Mouse (Mus musculus) gastrocnemius, adult 8-10 months (tissue): Measurements from ENCODE around the gene Sf3b4. TPM values are rescaled to one million over a fixed set of nuclear protein-coding genes. Genes with fewer than 3 reads are reported as not detected.
"Not testable (repeated sequence)": the region's sequence is repeated elsewhere in the genome, so short reads cannot be mapped to it uniquely, and the experiment has no call there.

Experiments used
- DNase-seq, 2 experiments: peaks; one replicate each; pipeline ENCODE4 v3.0.0; 2022; ENCODE audit warnings: low spot score in 2 of 2
- microRNA-seq: library from miRNA; unstranded; fragments of <30 nt; microRNA quantifications from one replicate; pipeline ENCODE4 v1.2.0, GENCODE M21; 2022
- total RNA-seq, 4 experiments: library from RNA; stranded (reverse); gene quantifications; 2 replicates each; pipeline ENCODE4 v1.2.4; 2022

Sf3b4 gene
- total RNA-seq, 4 experiments from 2014 or later: 9.9 to 12.9 (median 11.6) TPM

DNA sequence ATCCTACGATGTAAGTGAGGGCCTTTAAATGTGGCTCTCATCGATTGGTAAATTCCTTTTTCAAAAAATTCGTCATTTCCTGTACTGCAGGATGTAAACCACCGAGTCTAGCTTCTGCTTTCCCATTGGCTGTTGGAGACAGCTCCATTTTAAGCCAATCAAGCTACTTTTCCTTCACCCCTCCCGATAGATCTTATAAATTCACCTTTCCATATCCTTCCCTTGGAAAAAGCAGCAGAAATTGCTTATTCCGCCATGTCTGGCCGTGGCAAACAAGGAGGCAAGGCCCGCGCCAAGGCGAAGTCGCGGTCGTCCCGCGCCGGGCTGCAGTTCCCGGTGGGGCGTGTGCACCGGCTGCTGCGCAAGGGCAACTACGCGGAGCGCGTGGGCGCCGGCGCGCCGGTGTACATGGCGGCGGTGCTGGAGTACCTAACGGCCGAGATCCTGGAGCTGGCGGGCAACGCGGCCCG is 47.6 kb downstream of the Sf3b4 start, which contains the start of the genes Bola1 and Hist2h2ab:
TSS of gene Bola1 (minus strand) at position 49 of the 470 bp plus-strand sequence.
TSS of gene Hist2h2ab (plus strand) at position 205 of the 470 bp plus-strand sequence.
- peak; percentile 41 to 64 for DNase-seq

DNA sequence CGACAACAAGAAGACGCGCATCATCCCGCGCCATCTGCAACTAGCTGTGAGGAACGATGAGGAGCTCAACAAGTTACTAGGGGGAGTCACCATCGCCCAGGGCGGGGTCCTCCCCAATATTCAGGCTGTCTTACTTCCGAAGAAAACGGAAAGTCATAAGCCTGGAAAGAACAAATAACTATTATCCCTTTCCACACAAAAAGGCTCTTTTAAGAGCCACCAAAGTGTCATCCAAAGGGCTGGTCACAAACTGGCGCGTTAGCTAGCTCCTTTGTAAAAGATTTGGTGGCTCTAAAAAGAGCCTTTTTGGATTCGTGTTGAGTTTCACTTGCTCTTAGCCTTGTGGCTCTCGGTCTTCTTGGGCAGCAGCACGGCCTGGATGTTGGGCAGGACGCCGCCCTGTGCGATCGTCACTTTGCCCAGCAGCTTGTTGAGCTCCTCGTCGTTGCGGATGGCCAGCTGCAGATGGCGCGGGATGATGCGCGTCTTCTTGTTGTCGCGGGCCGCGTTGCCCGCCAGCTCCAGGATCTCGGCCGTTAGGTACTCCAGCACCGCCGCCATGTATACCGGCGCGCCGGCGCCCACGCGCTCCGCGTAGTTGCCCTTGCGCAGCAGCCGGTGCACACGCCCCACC is 48.1 kb downstream of the Sf3b4 start:
- not testable (repeated sequence) for DNase-seq

DNA sequence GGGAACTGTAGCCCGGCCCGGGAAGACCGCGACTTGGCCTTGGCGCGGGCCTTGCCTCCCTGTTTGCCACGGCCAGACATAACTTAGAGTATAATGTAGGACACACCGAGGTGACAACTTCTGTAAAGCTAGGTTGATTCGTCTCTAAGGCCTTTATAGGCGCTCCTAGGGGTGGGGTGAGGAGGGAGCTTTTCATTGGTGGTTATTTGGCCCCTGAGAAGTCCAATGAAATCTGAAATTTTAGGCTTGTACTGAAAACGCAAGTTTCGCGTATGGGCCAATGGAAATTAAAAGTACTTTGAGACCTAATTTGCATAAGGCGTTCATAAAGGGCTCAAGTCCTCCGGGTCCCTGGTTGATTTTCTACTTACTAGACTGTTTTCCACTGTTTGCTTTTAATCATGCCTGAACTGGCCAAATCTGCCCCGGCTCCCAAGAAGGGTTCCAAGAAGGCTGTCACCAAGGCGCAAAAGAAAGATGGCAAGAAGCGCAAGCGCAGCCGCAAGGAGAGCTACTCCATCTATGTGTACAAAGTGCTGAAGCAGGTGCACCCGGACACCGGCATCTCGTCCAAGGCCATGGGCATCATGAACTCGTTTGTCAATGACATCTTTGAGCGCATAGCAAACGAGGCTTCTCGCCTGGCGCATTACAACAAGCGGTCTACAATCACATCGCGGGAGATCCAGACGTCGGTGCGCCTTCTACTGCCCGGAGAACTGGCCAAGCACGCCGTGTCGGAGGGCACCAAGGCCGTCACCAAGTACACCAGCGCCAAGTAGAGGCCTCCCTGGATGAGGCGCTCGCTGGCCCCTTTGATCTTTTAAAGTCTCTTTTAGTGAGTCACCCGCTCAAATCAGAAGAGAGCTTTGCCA is 48.9 kb downstream of the Sf3b4 start, which contains the start of the genes Hist2h2ac and Hist2h2be:
TSS of gene Hist2h2ac (minus strand) at position 116 of the 875 bp plus-strand sequence.
TSS of gene Hist2h2be (plus strand) at position 355 of the 875 bp plus-strand sequence.
- peak; percentile 72 to 75 for DNase-seq

DNA sequence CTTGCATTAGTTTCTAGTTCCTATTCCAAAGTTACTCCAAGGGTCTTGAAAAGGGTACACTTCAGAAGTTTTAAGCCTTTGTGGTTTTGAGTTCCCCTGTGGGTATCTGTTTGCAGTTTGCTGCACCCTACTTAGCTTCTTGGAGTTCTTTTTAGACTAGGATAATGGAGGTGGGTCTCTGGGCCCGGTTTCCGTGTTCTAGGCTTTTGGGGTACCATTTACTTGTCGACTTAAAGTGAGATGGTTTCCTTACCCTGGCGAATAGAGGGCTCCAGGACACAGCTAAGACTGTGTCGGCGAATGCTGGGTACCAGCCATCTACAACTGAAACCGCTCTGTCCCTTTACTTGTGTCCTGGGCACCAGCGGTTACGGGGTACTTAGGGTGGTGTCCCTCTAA is 49.5 kb downstream of the Sf3b4 start:
- no peak for DNase-seq

DNA sequence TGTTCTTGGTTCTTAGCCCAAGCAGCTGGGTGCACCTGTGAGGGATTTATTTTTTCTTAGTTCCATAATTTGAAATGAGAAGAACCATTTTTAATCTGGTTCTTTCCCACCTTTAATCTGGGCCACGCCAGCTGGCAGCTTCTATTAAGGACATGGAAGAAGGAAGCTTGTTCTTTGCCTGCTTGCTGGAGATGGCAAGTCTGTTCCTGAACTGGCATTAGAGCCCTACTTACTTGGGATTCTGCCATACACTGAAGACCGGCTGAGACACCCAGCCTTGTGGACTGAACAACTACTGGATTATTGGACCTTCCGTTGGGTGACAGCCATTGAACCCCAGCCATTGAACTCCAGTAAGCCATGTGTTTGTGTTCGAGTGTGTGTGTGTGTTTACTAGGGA is 50.6 kb downstream of the Sf3b4 start:
- DNase-seq: no peak

DNA sequence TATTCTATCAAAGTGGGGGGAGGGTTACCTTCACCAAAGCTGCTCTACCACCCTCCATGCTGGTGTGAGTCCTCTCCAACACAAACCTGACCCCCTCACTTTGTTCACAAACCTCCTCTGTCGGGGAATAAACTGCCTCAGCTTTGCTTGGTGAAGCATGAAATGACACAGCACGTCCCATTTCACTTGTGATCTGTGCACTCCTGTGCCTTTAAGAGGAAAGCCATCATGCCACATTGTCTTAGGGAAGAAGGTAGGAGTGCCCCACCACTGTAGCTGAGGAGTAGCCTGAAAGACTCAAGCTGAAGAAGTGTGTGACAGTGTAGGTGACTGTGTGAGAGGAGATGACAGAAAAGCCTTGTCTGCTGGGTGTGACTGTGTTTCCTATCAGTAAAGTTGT is 53.3 kb downstream of the Sf3b4 start:
- DNase-seq: no peak

Small RNA genes lying within 50 kb of the gene (microRNA-seq; reads per million reads assigned to microRNA genes)
- not detected for gene Gm44492

Other genes with a start within 250 kb of the Sf3b4 start
- gene Anp32e, start 243.1 kb upstream of the Sf3b4 start, total RNA-seq: 100 to 1,000 TPM in 1 of 4 experiments, 10 to 100 TPM in 3; 76.8 to 106 (median 90.5) TPM
- gene Plekho1, start 176.3 kb upstream of the Sf3b4 start, total RNA-seq: 10 to 100 TPM; 11.3 to 16.5 (median 12.9) TPM
- 10 to 100 TPM; 11.3 to 16.8 (median 16.2) TPM for gene Vps45, start 113.9 kb upstream of the Sf3b4 start, total RNA-seq
- 10 to 100 TPM; 61.8 to 77.4 (median 75.8) TPM for gene Otud7b, start 67.8 kb upstream of the Sf3b4 start, total RNA-seq
- gene Mtmr11, start 10.3 kb upstream of the Sf3b4 start, total RNA-seq: 1 to 10 TPM in 3 of 4 experiments, under 1 TPM in 1; 0.68 to 2.1 (median 1.3) TPM
- under 1 TPM; 0.16 to 0.34 (median 0.23) TPM for gene Sv2a, start 8.8 kb downstream of the Sf3b4 start, total RNA-seq
- gene Bola1, start 47.4 kb downstream of the Sf3b4 start, total RNA-seq: 10 to 100 TPM; 21.8 to 30.6 (median 25.6) TPM
- 1 to 10 TPM in 2 of 4 experiments, under 1 TPM in 1, not detected in 1; 0.65 to 2.3 (median 1.3) TPM for gene Hist2h2ab, start 47.5 kb downstream of the Sf3b4 start, total RNA-seq
- 10 to 100 TPM in 2 of 4 experiments, 1 to 10 TPM in 2; 4.4 to 13.7 (median 9.9) TPM for gene Hist2h2ac, start 48.5 kb downstream of the Sf3b4 start, total RNA-seq
- 1 to 10 TPM; 4.3 to 5.9 (median 5.2) TPM for gene Hist2h2be, start 48.8 kb downstream of the Sf3b4 start, total RNA-seq
- gene Hist2h3c2, start 66.8 kb downstream of the Sf3b4 start, total RNA-seq: 1 to 10 TPM; 2.6 to 7.1 (median 4.9) TPM
- 100 to 1,000 TPM; 141 to 187 (median 153) TPM for gene Hist2h2aa2, start 67.9 kb downstream of the Sf3b4 start, total RNA-seq
- gene Hist2h2aa1, start 73.2 kb downstream of the Sf3b4 start, total RNA-seq: 1 to 10 TPM in 3 of 4 experiments, not detected in 1; 2.7 to 5.0 (median 4.8) TPM
- not detected for gene Hist2h3c1, start 74.4 kb downstream of the Sf3b4 start, total RNA-seq
- 1 to 10 TPM; 5.6 to 8.2 (median 6.8) TPM for gene Hist2h4, start 91.0 kb downstream of the Sf3b4 start, total RNA-seq
- 10 to 100 TPM; 19.4 to 22.9 (median 20.8) TPM for gene Hist2h3b, start 96.3 kb downstream of the Sf3b4 start, total RNA-seq
- 10 to 100 TPM; 18.8 to 38.2 (median 24.3) TPM for gene Hist2h2bb, start 97.4 kb downstream of the Sf3b4 start, total RNA-seq
- gene Fcgr1, start 121.6 kb downstream of the Sf3b4 start, total RNA-seq: under 1 TPM in 1 of 4 experiments, not detected in 3; 0.70 TPM